Mouse (Mus musculus) heart, adult 9 months (tissue): ENCODE measurements around the gene Rpl11.
"Not testable (repeated sequence)": the region's sequence is repeated elsewhere in the genome, so short reads cannot be mapped to it uniquely, and the experiment has no call there.

Experiments used
- DNase-seq, 2 experiments: peaks; one replicate each; pipeline ENCODE4 v3.0.0; 2022; ENCODE audit warnings: low spot score in 2 of 2

Gene Rpl11

DNA sequence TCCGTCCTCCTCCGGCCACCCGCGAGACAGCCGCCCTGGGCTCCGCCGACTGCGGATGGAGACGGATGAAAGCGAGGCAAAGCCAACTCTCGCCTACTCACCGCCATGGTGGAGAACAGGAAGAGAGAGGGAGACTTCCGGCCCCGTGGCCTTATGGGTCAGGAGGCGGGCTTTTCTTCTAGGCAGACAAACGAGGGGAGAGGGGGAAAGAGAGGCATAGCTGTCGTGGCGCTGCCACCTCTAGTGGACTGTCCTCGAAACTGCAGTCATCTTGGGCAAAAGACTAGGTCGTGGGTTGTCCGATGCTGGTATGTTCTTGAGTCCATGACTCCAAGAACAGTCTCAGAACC, at the start of gene Rpl11:
TSS of gene Rpl11 (minus strand) at position 182 of the 350 bp plus-strand sequence.
- DNase-seq: peak; percentile 92 to 93

DNA sequence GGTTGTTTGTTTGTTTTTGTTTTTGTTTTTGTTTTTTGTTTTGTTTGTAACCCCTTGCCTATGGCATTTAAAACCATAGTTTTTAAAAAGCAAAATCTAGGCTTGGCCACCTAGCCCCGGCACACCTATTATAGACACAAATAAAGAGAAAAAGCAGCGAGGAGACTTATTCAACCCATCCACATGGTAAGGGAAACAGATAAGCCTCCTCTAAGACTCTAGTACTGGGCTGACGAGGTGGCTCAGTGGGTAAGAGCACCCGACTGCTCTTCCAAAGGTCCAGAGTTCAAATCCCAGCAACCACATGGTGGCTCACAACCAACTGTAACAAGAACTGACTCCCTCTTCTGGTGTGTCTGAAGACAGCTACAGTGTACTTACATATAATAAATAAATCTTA, 48.5 kb upstream of the Rpl11 start:
- DNase-seq: not testable (repeated sequence)

DNA sequence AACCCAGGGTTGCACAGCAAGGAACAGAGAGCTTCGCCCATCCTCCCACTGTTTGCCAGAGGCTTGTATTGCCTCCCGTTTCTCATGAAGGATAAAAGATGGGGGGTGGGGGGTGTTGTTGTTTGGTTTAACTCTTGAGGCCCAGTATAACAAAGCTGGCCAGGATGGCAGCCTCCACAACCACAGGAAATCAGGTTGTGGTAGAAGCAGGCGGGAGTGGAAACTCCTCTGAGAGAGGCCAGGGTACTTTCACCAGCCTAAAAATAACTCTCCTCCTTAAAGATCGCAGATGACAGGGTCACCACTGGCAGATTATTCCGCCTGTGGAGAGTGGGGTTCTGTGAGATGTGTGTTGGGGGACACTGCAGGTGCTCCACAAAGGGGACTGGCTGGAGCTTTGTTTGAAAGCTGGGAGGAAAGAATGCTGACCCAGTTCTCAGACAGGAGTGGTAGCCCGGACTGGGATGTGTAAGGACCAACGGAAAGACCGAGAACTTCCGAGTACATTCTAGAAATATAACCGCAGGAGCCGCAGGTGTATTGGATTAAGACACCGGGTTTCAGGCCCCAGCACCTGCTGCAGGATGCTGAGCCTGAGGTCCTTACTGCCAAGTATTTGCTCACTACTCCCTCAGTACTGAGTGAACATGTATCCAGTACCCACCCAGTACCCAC, 47.3 kb upstream of the Rpl11 start:
- no peak for DNase-seq

DNA sequence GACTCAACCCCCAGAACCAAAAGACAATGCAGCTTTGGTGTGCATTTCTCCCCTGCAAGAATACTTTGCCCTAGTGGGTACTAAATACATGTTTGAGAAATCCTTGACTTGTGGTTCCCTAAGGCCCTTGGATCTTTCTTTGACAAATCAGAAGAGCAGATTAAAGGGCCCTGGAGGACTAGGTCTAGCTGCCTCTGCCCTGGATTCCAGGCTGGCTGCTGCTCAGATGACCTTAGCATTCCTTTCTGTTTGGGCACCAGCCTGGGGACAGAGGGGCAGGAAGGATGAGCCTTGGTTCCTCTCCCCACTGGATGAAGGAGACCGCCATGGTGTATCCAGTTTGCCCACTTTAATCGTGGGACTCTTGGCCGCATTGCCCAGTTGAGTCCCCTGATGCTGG, 45.2 kb upstream of the Rpl11 start:
- DNase-seq: no peak

DNA sequence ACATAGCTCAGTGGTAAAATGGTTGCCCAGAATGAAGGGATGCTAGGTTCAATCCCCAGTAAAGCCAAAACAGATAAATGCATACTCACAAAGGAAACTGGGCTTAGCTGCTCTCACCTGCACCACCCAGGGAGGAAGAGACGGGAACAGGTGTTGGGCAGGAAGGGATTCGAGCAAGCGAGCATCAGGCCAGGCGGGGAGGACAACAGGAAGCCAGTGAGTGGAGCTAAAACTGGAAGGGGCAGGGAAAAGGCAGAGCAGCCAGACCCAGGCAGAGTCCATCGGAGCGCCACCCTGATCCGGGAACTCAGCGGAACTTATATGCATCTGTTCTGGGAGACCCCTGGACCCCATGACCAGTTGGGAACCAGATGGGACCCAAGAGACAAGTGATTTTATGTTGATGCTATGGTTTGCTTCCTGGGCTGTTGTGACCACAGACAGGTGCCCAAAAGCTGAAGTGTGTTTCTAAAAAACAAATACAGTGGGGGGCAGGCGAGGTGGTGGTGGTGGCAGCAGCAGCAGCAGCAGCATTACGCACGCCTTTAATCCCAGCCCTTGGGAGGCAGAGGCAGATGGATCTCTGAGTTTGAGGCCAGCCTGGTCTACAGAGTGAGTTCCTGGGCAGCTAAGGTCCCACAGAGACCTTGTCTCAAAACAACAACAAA, 43.4 kb upstream of the Rpl11 start:
- no peak for DNase-seq

DNA sequence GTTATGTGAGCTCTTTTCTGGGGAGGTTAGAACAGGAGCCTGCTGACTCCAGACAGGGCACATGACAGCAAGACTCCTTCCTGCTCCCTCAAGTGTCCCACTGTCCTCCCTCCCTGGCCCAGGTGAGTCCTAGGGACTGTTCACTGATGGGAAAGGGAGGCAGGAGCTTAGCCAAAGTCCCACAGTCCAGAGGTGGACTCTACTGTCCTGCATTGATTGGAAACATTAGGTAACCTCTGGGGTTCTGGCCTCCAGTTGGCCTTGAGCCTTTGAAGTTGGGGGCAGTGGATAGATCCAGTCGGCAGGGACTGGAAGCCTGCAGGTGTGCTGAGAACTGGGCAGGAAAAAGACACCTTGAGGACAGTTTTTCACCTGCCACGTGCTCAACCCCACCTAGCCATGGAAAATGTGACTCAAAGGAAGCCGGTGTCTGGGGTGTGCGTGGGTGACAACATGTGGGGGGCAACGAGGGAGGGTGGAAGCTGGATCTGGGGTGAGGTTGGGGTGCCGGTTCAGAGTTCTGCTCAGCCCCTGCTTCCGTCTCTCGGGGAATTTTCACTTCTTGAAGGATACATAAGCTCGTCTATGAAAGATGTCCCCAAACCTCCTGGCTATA, 42.4 kb upstream of the Rpl11 start:
- no peak for DNase-seq

DNA sequence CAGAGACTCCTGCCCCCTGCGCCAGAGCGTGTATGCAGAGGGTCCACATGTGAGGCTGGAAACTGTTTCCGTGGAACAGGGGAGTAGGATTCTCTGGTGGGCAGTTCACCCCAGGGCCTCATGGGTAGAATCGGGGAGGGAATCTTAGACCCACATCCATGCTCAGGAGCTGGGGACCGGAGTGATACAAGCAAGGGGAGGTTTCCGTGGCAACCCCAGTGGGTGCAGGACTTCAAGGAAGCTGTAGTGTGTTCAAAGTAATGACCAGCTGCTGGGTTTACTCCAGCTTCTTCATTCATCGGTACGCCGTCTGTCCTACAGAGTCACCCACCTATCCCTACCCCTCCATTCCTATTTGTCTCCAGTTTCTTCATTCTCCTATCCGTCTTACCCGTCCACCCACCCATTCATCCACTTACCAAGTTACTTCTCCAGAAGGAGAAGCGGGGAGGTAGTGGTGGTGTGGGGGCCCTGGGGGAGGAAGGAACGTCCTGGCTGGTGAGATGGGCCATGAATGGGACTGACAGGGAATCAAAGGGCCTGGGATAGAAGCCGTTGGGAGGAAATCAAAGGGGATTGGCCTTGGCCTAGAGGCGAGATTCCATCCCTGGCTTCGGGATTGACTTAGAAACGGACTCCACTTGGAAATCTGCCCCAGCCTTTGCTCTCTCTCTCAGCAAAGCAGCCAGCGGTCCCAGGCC, 41.4 kb upstream of the Rpl11 start:
- DNase-seq: no peak

DNA sequence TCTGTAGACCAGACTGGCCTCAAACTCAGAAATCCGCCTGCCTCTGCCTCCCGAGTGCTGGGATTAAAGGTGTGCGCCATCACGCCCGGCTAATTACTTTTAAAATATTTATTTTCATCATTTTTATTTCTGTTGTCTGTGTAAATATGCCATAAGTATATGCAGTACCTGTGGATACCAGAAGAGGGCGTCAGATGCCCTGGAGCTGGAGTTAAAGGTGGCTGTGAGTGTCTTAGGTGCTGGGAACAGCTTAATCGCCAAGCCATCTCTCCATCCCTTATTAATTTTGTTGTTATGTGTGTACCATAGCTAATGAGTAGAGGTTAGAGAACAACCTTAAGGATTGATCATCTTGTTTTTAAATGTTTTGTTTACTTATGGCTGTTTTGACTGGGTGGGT, 39.3 kb upstream of the Rpl11 start:
- DNase-seq: no peak

DNA sequence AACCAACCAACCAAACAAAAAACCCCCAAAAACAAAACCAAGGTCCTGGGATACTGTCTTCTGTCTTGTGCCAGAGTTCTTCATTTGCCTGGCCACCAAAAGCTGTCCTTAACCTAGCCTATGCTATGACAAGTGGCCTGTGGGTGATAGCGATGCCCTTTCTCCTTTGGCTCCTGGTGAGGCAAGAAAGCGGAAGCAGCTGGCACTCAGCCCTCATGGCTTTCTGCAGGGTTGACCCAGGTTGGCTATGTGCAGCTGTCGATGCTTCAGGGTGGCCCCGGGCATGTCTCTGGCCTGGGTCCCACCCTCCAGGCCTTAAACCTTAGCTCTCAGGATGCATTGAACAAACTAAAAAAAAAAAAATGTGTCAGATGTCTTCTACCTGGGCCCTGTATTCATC, 38.1 kb upstream of the Rpl11 start:
- no peak for DNase-seq

DNA sequence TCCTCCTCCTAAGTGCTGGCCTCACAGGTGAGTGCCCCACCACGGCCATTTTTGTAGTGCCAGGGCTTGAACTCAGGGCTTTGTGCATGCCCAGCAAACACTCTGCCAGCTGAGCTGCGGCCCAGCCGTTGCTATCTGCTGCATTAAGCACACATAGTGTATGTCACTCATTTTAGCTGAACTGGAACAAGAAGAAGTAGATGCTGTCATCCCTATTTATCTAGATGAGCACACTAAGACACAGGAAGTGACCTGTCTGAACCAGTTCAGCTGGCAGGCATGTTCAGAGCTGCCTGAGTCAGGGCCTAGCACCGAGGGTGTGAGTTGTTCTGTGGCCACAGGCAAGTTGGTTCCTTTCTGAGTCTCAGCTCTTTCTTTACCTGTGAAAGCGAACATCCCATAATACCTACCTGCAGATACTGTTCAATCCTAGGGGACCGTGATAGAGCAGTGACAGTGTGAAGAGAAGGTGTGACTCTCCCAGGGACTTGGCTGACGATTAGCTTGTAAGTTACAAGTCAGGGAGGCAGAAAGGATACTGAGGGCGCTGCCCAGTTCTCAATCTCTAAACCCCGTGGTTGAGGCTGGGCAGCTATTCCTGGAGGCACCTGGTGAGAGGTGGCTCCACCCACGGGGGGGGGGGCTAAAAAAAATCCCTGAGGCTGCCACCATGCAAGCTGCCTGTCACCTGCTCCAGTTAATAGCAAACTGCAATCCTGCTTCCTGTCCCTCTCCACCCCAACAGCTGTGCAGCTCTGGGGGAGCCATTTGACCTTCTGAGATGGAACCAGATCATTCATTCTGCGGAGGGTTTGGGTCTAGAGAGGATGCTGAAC, 36.7 kb upstream of the Rpl11 start:
- no peak for DNase-seq

DNA sequence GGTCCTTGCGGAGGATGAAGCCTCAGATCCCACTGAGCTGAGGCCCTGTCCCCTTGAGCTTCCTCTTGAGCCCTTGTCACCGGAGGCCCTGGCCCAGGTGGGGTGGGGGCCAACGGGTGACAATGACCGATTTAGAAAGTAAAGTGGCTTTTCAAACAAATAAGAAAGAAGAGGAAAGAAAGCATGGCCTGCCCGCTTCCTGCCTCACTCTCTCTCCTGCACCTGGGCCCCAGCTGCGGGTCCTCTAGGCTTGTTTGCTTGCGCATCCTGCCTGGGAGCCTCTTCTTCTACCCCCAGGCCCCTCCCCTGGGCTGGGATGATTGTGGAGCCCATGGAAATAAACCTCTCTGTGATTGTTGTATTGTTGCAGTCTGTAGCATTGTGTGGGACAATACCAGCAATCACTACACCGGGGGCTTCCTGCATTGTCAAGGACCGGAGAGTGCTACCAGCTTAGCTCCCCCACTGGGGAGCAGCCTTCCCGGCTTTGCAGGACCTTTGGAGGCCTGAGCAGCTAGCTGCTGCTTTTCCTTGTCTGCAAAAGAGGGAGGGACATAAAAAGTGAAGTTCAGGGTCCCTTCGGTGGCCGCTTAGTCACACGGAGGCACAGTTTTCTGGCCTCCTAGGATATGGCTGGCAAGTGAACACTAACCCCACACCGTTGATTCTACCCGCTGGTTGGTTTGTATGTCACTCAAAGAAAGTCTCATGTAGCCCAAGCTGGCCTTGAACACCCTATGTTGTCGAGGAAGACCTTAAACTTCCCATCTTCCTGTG, 35.9 kb upstream of the Rpl11 start:
- DNase-seq: no peak

DNA sequence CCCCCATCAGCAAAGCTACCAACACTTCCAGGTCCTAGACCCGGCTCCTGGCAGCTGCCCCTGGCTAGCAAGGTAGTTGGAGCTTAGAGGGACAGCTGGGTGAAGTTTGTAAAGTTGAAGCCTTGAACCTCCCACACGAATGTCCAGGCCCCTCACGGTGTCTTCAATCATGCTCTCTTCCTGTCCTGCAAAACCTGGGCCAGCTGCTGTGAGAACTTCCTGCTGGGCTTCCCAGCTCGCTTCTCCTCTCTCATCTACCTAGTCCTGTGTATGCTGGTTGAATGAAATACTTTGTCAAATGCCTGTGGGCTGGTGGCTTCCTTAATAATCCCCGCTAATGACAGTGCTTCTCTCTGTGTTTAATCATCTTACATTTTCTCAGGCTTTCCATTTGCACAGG, 35.1 kb upstream of the Rpl11 start:
- DNase-seq: no peak

DNA sequence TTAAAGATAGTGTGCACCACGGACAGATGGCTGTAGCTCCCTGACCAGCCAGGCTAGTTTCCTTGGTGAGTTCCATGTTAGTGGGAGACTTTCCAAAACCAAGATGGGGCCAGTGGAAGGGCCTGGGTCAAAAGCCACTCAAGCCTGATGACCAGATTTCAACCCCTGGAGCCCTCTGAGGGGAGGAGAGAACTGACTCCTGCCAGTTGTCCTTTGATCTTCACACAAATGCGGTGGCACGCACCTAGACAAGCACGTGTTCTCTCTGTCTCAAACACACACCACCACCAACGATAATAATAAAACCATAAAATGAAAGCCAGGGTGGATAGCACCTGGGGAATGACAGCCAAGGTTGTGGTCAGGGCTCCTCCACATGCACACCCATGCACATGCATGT, 34.0 kb upstream of the Rpl11 start:
- DNase-seq: no peak

DNA sequence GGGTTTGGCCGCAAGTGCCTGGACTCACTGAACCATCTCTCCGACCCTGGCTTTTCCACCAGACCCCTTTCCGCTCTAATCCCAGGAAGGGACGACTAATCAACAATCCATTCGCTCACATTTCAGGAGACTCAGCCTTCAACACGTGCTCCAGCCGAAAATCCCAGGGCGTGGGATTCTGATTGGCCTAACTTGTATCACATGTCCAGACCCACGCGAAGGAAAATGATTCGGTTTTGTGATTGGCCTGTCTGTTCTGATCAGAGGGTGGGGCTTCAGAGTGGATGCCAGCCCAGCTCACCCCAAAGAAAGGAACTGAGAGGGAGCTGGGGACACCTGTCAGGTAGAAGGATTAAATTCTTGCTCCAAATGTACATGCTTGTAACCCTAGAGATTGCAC, 31.6 kb upstream of the Rpl11 start:
- DNase-seq: no peak

DNA sequence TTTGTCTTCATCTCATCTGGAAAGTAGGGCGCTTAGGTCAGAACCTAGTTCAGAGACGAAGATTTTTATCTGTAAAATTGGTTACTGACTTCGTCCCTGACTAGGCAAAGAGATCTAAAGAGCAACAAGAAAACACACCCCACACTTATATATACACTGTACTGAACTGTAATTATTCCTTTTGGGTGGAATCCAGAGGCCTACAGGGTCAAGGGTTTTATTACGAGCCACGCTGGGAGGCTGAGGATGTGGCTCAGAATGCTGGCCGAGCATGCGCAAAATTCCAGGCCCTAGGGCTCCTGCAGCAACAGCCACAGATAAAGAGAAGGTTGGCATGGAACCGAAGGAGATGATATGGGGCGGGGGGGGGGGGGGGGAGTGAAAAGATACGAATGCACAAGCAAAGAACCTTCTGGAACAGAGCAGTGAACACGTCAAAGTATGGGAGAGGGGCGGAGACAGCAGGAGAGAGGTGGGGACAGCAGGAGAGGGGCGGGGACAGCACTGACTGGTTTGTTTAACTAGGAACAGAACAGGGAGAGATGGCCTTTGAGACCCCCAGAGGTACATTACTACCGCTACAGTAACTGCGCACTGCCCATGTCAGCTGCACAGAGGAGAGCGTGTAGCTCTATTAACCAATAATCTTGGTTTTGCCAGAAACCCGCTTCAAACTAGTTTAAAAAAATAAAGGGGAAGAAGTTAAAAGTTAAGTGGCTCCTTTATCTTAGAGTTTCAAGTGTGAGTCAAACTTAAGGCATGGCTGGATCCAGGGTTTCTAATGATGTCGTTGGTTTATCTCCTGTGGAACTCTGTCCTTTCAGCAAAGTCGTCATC, 30.3 kb upstream of the Rpl11 start:
- no peak for DNase-seq

DNA sequence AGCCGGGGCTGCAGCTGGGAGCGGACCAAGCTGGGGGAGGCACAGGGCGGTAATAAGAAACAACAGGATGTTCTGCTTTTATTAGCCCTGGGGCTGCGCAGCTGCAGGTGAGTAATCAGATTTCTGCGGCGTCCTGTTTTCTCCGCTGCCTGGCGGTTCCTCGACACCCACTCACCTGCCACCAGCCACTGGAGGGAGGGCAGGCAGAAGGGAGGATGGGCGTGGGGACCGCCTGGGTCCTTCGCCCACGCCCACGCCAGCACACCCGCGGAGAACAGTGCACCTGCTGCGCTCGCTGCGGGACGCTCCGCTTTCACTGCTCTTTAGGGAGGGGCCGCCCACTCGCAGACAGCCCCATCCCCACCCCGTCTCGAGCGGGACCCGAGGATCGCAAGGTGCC, 28.5 kb upstream of the Rpl11 start:
- peak in 1 of 2 experiments; percentile 32 for DNase-seq

DNA sequence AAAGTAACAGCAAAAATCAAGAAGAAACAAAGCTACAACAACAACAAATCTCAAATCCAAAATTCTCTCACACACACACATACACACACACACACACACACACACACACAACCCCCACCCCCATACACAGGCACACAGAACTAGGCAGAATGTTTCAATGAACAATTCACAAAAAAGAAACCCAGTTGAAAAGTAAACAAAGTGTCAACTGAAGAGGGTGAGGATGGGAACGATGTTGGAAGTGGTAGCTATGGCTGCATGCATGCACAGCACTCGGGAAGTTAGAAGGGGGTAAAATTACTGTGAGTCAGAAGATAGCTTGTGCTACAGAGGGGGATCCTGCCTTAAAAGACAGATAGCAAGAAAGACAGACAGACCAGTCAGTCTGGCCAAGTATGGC, 25.4 kb upstream of the Rpl11 start:
- no peak for DNase-seq

DNA sequence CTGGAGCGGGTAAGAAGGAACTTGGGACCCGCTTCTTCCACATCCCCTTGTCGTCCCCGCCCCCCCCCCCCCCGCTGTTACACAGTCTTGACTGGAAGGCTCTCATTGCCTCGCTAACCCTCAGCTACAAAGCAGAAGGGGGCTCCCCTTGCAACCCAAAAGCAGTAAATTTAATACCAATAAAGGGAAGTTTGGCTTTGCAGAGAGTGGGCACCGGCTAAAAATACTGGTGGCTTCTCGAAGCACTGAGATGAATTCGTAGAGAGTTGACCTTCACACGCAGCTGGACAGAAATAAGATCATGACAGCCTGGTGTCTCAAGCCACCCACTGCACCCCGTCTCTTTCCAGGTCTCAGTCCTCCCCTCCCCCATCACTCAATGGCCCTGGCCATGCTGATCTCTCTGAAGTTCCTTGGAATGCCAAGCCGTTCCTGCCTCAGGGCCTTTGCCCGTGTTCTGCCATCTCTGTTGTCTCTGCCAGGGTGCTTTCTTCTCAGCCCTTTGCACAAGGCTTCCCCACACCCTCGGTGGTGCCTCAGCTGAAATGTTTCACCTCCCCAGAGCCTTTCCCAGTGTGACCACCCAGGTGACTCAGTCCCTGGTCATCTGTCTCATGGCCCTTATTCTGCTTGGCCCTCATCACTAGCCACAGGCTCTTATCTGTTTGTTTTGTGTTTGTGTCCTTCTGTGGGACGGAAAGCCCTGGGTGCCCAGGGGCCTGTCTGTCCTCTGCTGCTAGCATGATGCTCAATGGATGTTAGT, 23.7 kb upstream of the Rpl11 start:
- DNase-seq: no peak

DNA sequence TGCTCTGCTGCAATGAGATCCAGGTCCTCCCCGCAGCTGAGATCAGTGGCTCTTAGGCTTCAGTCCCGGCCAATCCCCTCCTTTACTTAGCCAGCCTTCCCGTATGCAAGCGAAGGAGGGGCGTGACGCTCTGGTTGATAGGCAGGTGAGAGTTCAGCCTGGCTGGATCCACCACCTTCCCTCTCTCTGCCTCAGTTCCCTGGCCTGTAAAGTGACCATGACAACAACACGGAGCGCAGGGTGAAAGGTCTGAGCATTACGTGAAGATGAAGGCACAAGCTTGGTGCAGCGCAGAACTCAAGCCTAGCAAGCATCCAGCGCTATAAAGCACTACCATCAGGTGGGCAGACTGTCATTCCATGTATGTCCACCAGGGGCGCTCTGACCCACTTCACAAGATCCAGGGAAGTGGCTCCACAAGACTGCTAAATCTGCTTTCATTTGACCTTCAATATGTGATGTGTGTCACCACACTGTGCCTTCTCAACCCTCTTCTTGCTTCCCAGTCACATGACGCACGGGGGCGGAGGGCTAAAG, 18.0 kb upstream of the Rpl11 start:
- DNase-seq: peak; percentile 53 to 76
